Mouse (Mus musculus) embryonic fibroblast, embryonic 13.5 days (primary cell): ENCODE measurements around the gene Gm11232. TPM values are rescaled to one million over a fixed set of nuclear protein-coding genes. Genes with fewer than 3 reads are reported as not detected.

Experiments
- H3K27ac ChIP-seq: 2 replicates; pipeline ENCODE4 v1.5.1; 2012; ENCODE audit warnings: low read length, control low read depth, inconsistent platforms; ENCODE audit not compliant: insufficient read depth
- H3K4me1 ChIP-seq: 2 replicates; pipeline ENCODE4 v1.6.1; 2011; ENCODE audit warnings: low read length; ENCODE audit not compliant: control insufficient read depth, insufficient read depth
- H3K4me3 ChIP-seq: 2 replicates; pipeline ENCODE4 v1.5.1; 2011; ENCODE audit warnings: mild to moderate bottlenecking, control low read depth, low read length; ENCODE audit not compliant: insufficient read depth
- CTCF ChIP-seq: IDR thresholded peaks from 2 replicates; pipeline ENCODE4 v1.5.1; 2011; ENCODE audit warnings: mild to moderate bottlenecking, control low read depth, low read length, moderate library complexity, borderline replicate concordance; ENCODE audit not compliant: insufficient read depth
- POLR2A ChIP-seq: IDR thresholded peaks from 2 replicates; pipeline ENCODE4 v1.6.1; 2011; ENCODE audit warnings: low read depth, mild to moderate bottlenecking, control low read depth, low read length, moderate library complexity
- polyA plus RNA-seq: library from polyadenylated mRNA; stranded (reverse); fragments of >200 nt; gene quantifications from 2 replicates; pipeline ENCODE4 v1.2.4, GENCODE M21; 2011; ENCODE audit warnings: low read depth; ENCODE audit not compliant: missing spikeins, insufficient read length

The Gm11232 gene
- polyA plus RNA-seq: not detected in 2 replicates

DNA sequence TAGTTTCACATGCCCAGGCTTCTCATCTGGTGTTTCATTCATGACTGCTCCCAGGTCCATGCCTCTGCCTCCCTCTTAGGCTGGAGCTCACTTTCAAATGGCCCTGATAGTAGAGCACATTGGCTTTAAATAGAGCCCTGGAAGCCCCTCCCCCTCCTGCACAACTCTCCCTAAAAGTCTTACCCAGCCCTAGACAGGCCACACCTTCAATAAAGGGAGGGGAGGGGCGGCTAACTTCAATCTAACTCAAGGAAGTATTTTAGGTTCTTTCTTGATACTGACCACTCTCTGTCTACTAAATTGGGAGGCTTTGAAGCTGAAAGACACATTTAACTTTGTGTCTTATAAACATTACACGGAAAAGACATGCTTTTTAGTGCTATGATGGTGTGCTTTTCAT is at the start of gene Gm11232:
Gene Gm11232 (minus strand): TSS at position 101 of the 400 bp plus-strand sequence.
- TF ChIP-seq CTCF (no peak), POLR2A (no peak)
- Histone ChIP-seq H3K4me1 (no peaks in the 10 kb centered on the region), H3K4me3 (no peak within 1 kb of the TSS), H3K27ac (no peak within 1 kb of the TSS)

DNA sequence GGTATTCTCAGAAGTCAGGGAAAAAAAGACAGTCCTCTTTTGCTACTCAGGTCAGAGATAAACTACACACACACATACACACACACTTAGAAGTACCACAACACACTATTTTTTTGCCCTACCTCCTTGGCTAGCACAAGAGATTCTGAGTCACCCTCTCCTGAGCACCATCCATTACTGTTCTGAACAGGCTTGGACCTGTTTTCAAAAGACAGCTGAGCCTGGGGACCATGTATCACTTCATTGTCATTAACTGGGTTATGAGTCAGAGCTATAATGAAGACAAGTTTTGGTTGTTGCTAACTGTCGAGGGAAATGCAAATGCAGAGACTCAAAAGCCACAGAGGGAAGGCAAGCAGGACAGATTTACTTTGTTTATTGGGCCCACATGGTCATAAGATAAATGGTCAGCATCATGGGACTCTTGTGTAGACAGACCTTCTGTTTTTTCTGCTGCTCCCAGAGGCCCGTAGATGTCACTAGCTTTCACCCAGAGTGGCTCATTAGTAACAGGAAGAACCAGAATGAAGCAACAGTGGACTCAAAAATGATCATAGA is 48.3 kb upstream of the Gm11232 start:
- H3K4me1 ChIP-seq: no peaks in the 10 kb centered on the region
- no peak for TF ChIP-seq CTCF
- no peak for TF ChIP-seq POLR2A
- no peak overlapping the region for H3K4me3 ChIP-seq
- no peak overlapping the region for H3K27ac ChIP-seq

DNA sequence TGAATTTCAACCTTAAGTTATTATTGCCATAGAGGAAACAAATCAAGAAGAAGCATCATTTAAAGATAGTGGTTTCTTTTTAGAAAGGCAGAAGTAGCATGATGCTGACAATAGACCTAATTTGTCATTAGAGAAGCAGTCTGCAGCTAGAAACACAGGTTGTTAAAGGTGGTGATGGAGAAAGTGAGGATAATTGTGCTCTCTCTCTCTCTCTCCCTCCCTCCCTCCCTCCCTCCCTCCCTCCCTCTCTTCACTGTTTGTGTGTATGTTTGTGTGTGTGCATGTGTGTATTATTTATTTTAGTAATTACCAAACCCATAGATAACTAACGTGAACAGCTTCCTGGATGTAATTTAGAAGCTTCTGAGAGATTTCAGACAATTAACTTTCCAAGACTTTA is 7.8 kb upstream of the Gm11232 start:
- no peak overlapping the region for H3K27ac ChIP-seq
- TF ChIP-seq POLR2A (no peak), CTCF (no peak)
- no peaks in the 10 kb centered on the region for H3K4me1 ChIP-seq
- no peak overlapping the region for H3K4me3 ChIP-seq

DNA sequence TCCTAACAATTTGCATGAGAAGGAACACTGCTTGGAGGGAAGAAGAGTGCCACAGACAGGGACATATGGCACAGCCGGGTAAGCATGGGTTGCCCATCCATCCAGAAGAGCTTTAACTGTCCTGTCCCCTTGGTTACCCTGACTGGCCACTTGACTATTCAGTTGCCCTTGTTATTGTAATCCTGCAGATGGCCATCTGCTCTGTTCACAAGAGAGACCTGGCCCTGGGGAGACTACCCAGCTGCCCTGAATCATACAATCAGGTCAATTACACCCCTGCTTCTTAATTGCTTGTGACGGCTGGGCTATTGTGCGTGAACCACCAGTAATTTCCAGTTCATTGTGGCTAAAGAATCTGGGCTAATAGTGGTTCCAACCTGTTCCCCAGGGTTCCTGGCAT is 7.3 kb upstream of the Gm11232 start:
- TF ChIP-seq POLR2A (no peak), CTCF (no peak)
- Histone ChIP-seq H3K27ac (no peak overlapping the region), H3K4me1 (no peaks in the 10 kb centered on the region), H3K4me3 (no peak overlapping the region)

DNA sequence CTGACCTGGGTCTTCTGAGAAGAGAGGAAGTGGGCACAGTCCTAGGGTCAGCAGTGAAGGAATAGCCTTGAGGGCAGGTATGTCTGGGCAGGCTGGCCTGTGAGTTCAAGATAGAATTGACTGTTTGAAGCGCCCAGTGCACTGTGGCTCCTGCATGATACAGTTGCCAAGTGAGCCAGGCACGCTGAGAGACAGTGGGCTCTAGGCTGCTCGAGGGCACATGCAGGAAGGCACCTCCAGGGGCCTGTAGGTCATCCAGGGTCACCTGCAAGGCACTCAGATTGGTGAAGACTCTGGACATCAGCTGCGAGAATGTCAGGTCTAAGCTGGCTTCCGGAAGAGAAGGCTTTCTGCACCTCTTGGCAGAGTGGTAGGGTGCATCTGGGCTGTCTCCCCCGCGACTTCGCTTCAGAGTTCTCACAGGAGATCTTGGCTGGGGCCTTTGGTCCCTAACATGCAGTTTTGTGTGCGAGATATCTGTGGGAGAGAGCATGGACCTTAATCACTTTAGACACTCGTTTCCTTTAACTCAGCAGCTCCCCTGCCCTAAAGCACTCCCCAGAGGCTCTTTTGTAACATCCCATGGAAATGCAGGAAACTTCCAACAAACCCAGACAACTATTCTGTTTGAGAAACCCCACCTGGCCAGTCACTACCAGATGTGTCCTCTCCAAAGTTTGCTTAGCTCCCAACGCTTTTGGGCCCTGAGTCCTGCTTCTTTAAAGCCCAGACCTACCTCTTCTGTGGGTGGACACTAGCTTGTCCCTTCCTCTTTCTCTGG is 1.1 kb downstream of the Gm11232 start:
- no peak overlapping the region for H3K4me3 ChIP-seq
- H3K27ac ChIP-seq: no peak overlapping the region

DNA sequence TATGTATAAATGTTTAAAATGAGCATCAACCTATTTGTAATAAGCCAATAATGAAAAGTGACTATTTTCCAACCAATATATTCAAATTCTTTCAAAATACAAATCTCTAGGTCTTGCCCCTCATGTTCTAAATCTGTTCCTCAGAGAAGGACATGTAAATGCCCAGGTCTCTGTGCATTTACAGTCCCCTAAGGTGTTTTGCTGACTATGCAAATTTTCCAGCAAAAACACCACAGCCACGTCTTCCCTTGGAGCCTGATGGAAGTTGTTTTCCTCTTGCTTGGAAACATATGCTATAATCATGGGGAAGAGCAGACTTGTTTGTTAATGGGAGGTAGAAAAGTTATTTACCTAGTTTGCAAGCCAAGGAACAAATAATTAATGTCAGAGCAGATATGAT is 12.0 kb downstream of the Gm11232 start:
- Histone ChIP-seq H3K27ac (no peak overlapping the region), H3K4me3 (no peak overlapping the region), H3K4me1 (no peaks in the 10 kb centered on the region)
- TF ChIP-seq CTCF: no peak
- TF ChIP-seq POLR2A: no peak

More for the DNA sequence above, 1.1 kb downstream of the Gm11232 start:
- H3K4me1 ChIP-seq: no peaks in the 10 kb centered on the region
- no peak for TF ChIP-seq POLR2A
- TF ChIP-seq CTCF: no peak

DNA sequence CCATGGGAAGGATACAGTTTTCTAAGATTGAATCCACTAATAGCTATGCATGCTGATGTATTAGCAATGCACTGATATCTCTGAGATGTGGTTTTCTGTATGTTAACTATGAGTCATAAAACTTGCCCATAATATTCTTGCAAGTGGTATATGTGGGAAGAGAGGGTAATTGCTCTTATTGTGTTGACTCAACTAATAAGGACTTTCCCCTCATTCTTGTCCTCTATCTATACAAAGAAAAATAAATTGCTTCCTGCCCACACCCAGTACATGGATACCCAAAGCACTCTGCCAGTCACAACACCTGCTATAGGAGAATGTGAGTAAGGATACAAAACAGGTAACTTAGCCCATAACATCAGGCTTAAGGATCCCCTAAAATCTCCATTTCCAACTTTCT is 21.2 kb downstream of the Gm11232 start:
- H3K4me1 ChIP-seq: no peaks in the 10 kb centered on the region
- no peak overlapping the region for H3K4me3 ChIP-seq
- no peak for TF ChIP-seq CTCF
- no peak for TF ChIP-seq POLR2A
- H3K27ac ChIP-seq: no peak overlapping the region

DNA sequence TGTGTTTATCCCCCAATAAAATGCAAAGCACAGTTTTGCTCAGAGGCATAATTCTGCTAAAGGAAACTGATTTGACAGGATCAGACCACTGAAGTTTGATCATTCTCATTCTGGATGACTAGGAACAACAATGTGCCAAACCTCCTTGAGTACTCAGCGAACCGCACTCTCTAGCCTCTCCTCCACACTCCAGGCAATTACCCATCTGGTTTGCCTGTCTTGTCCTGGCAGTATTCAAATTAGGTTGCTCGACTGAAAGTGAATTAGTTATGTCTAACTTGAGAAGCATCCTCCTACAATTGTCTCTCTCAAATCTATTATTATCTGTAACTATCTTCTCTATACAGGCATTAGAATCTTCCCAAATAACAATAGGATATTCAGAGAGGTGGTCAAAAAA is 22.5 kb downstream of the Gm11232 start:
- TF ChIP-seq POLR2A: no peak
- no peak for TF ChIP-seq CTCF
- Histone ChIP-seq H3K4me3 (no peak overlapping the region), H3K27ac (no peak overlapping the region), H3K4me1 (no peaks in the 10 kb centered on the region)

DNA sequence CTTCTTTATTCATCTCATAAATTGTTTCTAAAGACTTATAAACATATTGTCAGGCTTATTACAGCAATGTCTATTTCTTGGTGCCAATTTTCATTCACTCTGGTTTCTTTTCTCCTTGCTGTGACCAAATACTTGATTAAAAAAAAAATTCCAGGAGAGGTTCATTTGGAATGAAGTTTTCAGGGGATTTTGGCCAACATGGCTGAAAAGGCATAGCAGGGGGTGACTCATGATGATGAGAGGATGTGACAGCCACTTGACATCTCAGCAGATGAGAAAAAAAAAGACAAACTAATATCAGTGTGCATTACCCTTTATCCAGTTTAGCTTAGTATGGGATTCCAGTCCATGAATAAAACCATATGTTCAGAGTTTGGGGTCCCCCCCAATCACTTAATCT is 28.4 kb downstream of the Gm11232 start:
- no peaks in the 10 kb centered on the region for H3K4me1 ChIP-seq
- H3K27ac ChIP-seq: no peak overlapping the region
- H3K4me3 ChIP-seq: no peak overlapping the region
- TF ChIP-seq CTCF: no peak
- TF ChIP-seq POLR2A: no peak

DNA sequence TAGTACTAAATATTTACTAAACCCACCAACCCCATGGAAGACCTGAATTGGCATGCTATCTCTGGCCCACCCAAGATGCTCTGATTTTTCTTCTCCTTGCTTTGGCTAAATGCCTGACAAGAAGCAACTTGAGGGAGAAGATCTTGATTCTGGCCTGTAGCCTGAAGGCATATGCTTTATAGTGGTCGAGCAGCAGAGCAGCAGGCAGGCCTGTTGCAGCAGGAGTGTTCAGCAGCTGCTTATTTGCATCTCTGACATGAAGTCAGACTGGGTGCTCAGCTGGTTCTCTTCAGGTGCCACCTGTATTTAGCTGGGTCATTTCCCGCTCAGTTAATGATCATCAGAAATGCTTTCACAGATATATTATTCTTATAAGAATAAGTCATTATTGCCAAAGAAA is 30.2 kb downstream of the Gm11232 start:
- Histone ChIP-seq H3K4me1 (no peaks in the 10 kb centered on the region), H3K4me3 (no peak overlapping the region), H3K27ac (no peak overlapping the region)
- TF ChIP-seq POLR2A (no peak), CTCF (no peak)
